Mouse (Mus musculus) ES-Bruce4 (cell line): ENCODE results near the gene Abhd14a. TPM values are rescaled to one million over a fixed set of nuclear protein-coding genes. Genes with fewer than 3 reads are reported as not detected.

Experiments
- H3K27ac ChIP-seq: 2 replicates; pipeline ENCODE4 v1.5.1; 2012; ENCODE audit warnings: low read length, inconsistent platforms; ENCODE audit not compliant: insufficient read depth
- H3K27me3 ChIP-seq: 2 replicates; pipeline ENCODE4 v1.6.1; 2012; ENCODE audit warnings: mild to moderate bottlenecking, low read length, inconsistent platforms; ENCODE audit not compliant: control insufficient read depth, poor library complexity, insufficient read depth, severe bottlenecking
- H3K36me3 ChIP-seq: 2 replicates; pipeline ENCODE4 v1.6.1; 2012; ENCODE audit warnings: inconsistent platforms, mild to moderate bottlenecking, low read length, moderate library complexity; ENCODE audit not compliant: control insufficient read depth, poor library complexity, insufficient read depth, severe bottlenecking
- H3K4me1 ChIP-seq: one replicate; pipeline ENCODE4 v1.8.1; 2011; ENCODE audit warnings: low read length; ENCODE audit not compliant: control insufficient read depth, insufficient read depth
- H3K4me3 ChIP-seq: 2 replicates; pipeline ENCODE4 v1.5.1; 2011; ENCODE audit warnings: low read depth, mild to moderate bottlenecking, low read length
- H3K9ac ChIP-seq: 2 replicates; pipeline ENCODE4 v1.6.1; 2012; ENCODE audit warnings: low read depth, mild to moderate bottlenecking, inconsistent platforms; ENCODE audit not compliant: poor library complexity, severe bottlenecking
- H3K9me3 ChIP-seq: replicated peaks from 2 replicates; pipeline ENCODE4 v1.6.1; 2012; ENCODE audit warnings: mild to moderate bottlenecking, low read length, inconsistent platforms; ENCODE audit not compliant: control insufficient read depth, poor library complexity, insufficient read depth, severe bottlenecking
- CTCF ChIP-seq: IDR thresholded peaks from one replicate; pipeline ENCODE4 v1.8.1; 2011; ENCODE audit warnings: low read depth, low read length
- EP300 ChIP-seq: IDR thresholded peaks from 2 replicates; pipeline ENCODE4 v1.6.1; 2011; ENCODE audit warnings: low read depth, low read length; ENCODE audit not compliant: insufficient read depth
- POLR2A ChIP-seq: IDR thresholded peaks from one replicate; pipeline ENCODE4 v1.8.1; 2011; ENCODE audit warnings: low read length; ENCODE audit not compliant: insufficient read depth
- polyA plus RNA-seq: library from polyadenylated mRNA; stranded (reverse); fragments of >200 nt; gene quantifications from 2 replicates; pipeline ENCODE4 v1.2.4, GENCODE M21; 2011; ENCODE audit warnings: low read depth; ENCODE audit not compliant: missing spikeins, insufficient read depth, insufficient read length

Gene Abhd14a
- polyA plus RNA-seq, 1 experiment: 35.5 TPM

DNA sequence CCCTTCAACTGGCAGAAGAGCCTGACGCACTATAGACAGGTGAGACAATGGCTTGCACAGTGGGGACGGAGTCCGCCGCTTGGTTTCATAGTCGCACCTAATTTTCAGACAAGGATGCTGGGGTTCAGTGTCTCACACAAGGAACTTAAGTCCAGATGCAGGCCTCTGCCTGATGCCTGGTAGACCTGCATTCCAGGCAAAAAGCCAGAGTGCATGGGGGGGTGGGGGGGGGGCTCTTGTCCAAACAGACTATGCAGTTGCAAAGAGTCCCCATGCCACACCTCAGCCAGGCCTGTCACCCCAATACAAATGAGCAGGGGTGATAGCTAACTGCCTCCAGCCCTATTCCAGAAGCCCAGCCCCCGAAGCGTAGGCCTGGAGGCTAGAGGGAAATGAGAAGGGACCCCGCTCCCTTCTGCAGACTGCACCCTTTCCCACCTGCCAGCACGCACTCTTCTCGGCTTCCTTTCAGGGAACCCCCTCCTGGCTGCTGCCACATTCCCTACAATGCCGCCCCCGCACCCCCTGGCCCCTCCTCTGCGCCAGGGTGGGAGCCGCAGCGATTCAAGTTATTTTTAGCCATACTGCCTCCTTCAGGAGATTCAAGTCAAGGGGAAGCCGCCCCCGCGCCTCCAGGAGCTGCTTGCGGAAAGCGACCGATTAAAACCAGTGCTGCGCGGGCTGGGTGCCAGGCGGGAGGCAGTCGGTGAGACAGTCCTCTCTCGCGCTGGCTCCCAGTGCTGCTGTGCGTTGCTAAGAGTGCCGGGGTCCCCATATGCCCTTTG lies 29.4 kb downstream of the Abhd14a start:
- no peak for TF ChIP-seq EP300
- TF ChIP-seq CTCF: no peak
- no peak for TF ChIP-seq POLR2A
- Histone ChIP-seq H3K27ac (no peak overlapping the region), H3K9ac (peak overlapping the region; percentile 9), H3K36me3 (no peaks in the 10 kb centered on the region), H3K9me3 (no peaks in the 10 kb centered on the region), H3K4me3 (peak overlapping the region; percentile 14), H3K4me1 (no peaks in the 10 kb centered on the region), H3K27me3 (no peaks in the 10 kb centered on the region)

DNA sequence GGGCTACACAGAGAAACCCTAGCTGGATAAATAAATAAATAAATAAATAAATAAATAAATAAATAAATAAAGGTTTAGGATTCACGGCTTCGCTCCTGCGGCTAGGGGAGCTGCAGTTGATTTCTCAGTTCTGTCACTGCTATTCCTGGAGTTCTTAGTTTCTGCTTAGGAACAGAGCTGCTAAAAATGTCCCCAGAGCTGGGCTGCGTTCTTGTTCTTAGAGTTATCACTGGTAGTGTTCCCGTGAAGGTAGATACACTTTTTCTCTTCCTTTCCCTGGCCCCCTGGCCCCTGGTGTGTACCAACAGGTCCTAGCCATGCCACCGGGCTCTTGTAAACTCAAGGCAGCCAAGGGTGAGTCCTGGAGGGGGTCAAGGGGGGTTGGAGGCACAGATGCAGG lies 30.7 kb downstream of the Abhd14a start:
- TF ChIP-seq CTCF (no peak), POLR2A (no peak), EP300 (no peak)
- Histone ChIP-seq H3K27me3 (no peaks in the 10 kb centered on the region), H3K9ac (no peak overlapping the region), H3K36me3 (no peaks in the 10 kb centered on the region), H3K4me3 (no peak overlapping the region), H3K9me3 (no peaks in the 10 kb centered on the region), H3K4me1 (no peaks in the 10 kb centered on the region), H3K27ac (no peak overlapping the region)

GRCm38 (mm10) chr9:106413606-106414005 lies 33.9 kb downstream of the Abhd14a start:
- Histone ChIP-seq H3K4me3 (no peak overlapping the region), H3K4me1 (no peaks in the 10 kb centered on the region), H3K9me3 (no peaks in the 10 kb centered on the region), H3K36me3 (no peaks in the 10 kb centered on the region), H3K27ac (no peak overlapping the region), H3K9ac (no peak overlapping the region), H3K27me3 (no peaks in the 10 kb centered on the region)
- TF ChIP-seq POLR2A: no peak
- no peak for TF ChIP-seq EP300
- no peak for TF ChIP-seq CTCF

DNA sequence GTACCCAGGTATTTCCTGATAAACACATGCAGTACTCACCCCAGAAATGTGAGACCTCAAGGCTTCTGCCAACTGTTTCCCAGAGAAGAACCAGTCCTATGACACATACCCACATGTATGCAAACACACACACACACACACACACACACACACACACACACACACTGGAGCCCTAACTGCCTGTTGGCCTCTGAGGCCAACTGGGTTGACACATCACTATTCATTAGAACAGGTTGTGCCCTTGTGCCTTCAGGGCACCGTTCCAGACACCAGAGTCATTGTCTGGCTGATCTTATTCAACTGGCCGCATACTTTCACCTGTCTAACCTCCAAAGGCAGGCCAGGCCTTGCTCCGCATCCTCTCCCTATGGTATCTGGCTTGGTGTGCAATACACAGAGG lies 35.3 kb downstream of the Abhd14a start:
- no peak for TF ChIP-seq POLR2A
- no peak overlapping the region for H3K4me3 ChIP-seq
- no peaks in the 10 kb centered on the region for H3K4me1 ChIP-seq
- H3K36me3 ChIP-seq: no peaks in the 10 kb centered on the region
- no peak overlapping the region for H3K27ac ChIP-seq
- H3K27me3 ChIP-seq: no peaks in the 10 kb centered on the region
- H3K9ac ChIP-seq: no peak overlapping the region
- H3K9me3 ChIP-seq: no peaks in the 10 kb centered on the region

DNA sequence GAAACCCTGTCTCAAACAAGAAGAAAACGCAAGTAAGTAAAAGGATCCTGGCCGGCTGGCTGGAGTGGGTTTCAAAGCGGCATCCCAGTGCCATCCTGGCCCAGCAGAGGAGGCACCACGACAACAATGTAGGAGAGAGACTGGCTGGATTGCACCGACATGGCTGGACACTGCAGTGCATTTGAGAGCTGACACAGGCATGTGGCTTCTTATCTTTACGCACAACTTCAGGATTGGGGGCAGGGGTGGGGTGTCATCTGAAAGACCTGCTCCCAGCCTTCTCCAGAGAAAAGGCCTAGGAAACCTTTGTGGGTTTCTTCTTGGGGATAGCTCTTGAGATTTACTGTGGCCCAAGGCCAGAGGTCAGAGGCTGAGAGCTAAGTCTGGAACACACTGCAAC lies 35.7 kb downstream of the Abhd14a start:
- no peaks in the 10 kb centered on the region for H3K36me3 ChIP-seq
- no peaks in the 10 kb centered on the region for H3K27me3 ChIP-seq
- H3K27ac ChIP-seq: no peak overlapping the region
- H3K4me3 ChIP-seq: no peak overlapping the region
- H3K9me3 ChIP-seq: no peaks in the 10 kb centered on the region
- no peak overlapping the region for H3K9ac ChIP-seq
- no peak for TF ChIP-seq POLR2A
- no peaks in the 10 kb centered on the region for H3K4me1 ChIP-seq

GRCm38 (mm10) chr9:106411091-106411594 lies 36.3 kb downstream of the Abhd14a start:
- Histone ChIP-seq H3K9ac (no peak overlapping the region), H3K4me1 (no peaks in the 10 kb centered on the region), H3K4me3 (no peak overlapping the region), H3K27ac (no peak overlapping the region), H3K9me3 (no peaks in the 10 kb centered on the region), H3K27me3 (no peaks in the 10 kb centered on the region), H3K36me3 (no peaks in the 10 kb centered on the region)
- no peak for TF ChIP-seq CTCF
- TF ChIP-seq POLR2A: no peak
- TF ChIP-seq EP300: no peak
